Mouse (Mus musculus): ENCODE results near the gene Emid1. TPM values are rescaled to one million over a fixed set of nuclear protein-coding genes. Genes with fewer than 3 reads are reported as not detected.
"Not testable (repeated sequence)": the region's sequence is repeated elsewhere in the genome, so short reads cannot be mapped to it uniquely, and the experiment has no call there.

Emid1 gene
- polyA plus RNA-seq, 1 experiment from 2014 or later = 9.9 TPM

DNA sequence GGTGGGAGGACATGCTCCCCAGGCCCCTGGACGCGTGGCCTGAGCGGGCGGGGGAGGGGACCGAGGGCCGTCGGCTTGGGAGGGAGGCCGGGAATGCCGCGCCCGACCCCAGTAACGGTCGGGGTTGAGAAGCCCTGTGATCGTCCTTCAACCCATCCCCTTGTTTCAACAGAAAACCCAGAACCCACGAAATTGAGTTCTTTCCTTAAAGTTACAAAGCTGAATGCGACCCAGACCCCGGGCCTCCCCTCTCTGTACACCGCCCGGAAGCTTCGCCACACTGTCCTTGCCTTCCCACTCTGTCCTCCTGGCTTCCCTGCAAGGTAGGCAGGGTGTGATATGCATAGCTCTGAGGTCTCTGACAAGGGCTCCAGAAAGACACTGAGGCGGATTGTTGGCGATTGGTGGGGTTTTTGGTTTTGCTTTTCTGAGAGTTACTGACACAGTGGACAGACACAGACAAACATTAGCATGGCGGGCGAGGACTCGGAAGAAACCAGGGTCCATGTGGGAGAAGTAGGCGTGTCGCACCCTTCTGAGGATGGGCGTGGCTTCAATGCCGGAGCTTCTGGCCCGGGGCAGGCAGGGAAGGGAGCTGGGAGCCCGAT, 52.4 kb downstream of the Emid1 start:
- peak; percentile 78 for ATAC-seq (ENCODE audit: insufficient number of reproducible peaks, low FRiP score, low TSS enrichment, low read depth)
- Histone ChIP-seq H3K9me3 (ENCODE audit: control insufficient read depth, low read length) (no peaks in the 10 kb centered on the region), H3K36me3 (ENCODE audit: control insufficient read depth, insufficient read depth, low read length) (no peaks in the 10 kb centered on the region; the same call in 1 of the 2 replicates), H3K4me3 (ENCODE audit: low read depth, low read length) (peak overlapping the region; percentile 100), H3K27me3 (ENCODE audit: control insufficient read depth, insufficient read depth, low read length) (no peaks in the 10 kb centered on the region), H3K4me2 (ENCODE audit: low read depth, severe bottlenecking) (peak overlapping the region; percentile 80), H3K9ac (ENCODE audit: low read length) (peak overlapping the region; percentile 100), H3K27ac (replicated peaks; ENCODE audit: low read depth, low read length) (peak overlapping the region; percentile 93), H3K4me1 (ENCODE audit: control insufficient read depth, insufficient read depth, low read length) (peaks cover 9% of the 10 kb centered on the region)
- WGBS = 0% methylated on average over 24 of the region's 31 CpGs
- DNase-seq (ENCODE audit: low spot score) = peak; percentile 91

DNA sequence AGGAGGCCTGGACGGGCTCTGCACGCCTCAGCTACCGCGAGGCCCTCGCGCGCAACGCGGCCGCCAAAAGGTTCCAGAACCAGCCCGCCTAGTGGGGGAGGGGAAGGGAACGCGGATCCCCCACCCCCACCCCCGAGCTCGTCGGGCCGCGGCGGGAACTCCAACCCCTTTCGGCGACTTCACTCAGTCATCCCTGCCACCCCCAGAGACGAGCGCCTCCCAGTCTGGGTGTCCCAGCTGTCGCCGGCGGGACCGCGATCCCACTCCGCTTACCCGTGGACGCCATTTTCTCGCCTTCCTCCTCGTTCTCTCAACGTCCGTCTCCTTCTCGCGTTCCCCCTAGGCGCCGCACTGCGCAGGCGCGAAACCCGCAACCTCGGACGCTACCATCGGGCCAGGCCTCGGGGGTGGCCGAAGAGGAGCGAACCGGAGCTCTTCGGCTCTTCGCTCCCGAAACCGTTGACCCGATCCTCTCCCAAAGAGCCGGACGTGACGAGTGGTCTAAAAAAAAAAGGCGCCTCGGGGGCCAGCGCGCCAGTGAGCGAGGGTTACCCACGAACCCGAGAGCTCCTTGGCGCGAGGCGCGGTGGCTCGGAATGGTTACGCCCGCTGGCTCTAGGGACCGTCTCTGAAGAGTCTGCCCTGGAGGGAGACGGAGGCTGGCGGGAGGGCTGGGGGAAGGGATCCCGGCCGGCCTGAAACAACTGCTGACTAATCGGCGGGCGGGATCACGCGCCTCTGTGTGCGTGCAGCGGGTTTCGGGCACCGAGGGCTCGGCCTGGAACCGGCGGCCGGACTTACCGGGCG, 53.1 kb downstream of the Emid1 start, which contains the start of the genes Rhbdd3 and Ewsr1:
Gene Rhbdd3, plus strand, starts transcription at position 191 of the 807 bp plus-strand sequence.
Gene Ewsr1, minus strand, starts transcription at position 531 of the 807 bp plus-strand sequence.
- H3K4me3 ChIP-seq (ENCODE audit: low read depth, low read length) = peak within 1 kb of the TSS; percentile 100
- peaks cover 9% of the 10 kb centered on the region for H3K4me1 ChIP-seq (ENCODE audit: control insufficient read depth, insufficient read depth, low read length)
- H3K27ac ChIP-seq (replicated peaks; ENCODE audit: low read depth, low read length) = peak within 1 kb of the TSS; percentile 93
- H3K9me3 ChIP-seq (ENCODE audit: control insufficient read depth, low read length) = no peaks in the 10 kb centered on the region
- ATAC-seq (ENCODE audit: insufficient number of reproducible peaks, low FRiP score, low TSS enrichment, low read depth) (peak; percentile 84), DNase-seq (ENCODE audit: low spot score) (peak; percentile 99)
- H3K9ac ChIP-seq (ENCODE audit: low read length) = peak within 1 kb of the TSS; percentile 100
- peaks cover 2% of the 10 kb centered on the region; the same call in 1 of the 2 replicates for H3K36me3 ChIP-seq (ENCODE audit: control insufficient read depth, insufficient read depth, low read length)
- H3K4me2 ChIP-seq (ENCODE audit: low read depth, severe bottlenecking) = peak within 1 kb of the TSS; percentile 80
- under 1% methylated on average over 89 of the region's 92 CpGs for WGBS
- no peaks in the 10 kb centered on the region for H3K27me3 ChIP-seq (ENCODE audit: control insufficient read depth, insufficient read depth, low read length)

DNA sequence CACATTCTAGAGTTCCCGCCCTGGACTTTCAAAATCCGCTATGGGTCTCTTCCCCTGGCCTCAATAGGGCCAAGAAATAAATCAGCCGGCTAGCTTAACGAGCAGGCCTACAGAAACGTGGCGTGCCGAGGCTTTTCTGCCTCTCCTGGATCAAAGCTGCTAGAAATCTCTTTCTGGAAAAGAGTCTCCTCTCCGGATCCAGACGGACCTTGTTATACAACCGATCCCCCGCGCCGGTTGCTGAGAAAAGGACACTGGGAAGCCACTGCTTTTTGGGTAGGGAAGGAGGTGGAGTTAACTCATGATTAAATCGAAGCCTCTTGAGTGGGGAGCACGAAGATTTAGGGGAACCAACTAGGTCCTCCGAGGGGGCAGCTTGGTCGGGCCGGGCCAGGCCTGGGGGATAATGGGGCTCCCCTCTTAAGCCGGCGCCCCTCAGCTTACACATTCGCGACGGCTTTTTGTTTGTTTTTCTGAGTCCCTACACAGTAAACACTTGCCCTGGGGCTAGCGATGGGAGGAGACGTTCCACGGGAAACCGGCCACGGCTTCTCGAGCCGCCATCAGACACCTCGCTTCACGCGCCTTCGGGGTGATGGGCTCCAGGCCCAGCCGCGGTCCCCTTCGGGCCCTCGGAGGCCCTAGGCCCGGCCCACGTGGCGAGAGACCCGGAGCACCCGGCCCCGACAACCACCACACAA, 53.9 kb downstream of the Emid1 start:
- Histone ChIP-seq H3K27me3 (ENCODE audit: control insufficient read depth, insufficient read depth, low read length) (no peaks in the 10 kb centered on the region), H3K9me3 (ENCODE audit: control insufficient read depth, low read length) (no peaks in the 10 kb centered on the region), H3K27ac (replicated peaks; ENCODE audit: low read depth, low read length) (peak overlapping the region; percentile 93), H3K9ac (ENCODE audit: low read length) (peak overlapping the region; percentile 100), H3K4me1 (ENCODE audit: control insufficient read depth, insufficient read depth, low read length) (peaks cover 9% of the 10 kb centered on the region), H3K4me2 (ENCODE audit: low read depth, severe bottlenecking) (peak overlapping the region; percentile 80), H3K4me3 (ENCODE audit: low read depth, low read length) (peak overlapping the region; percentile 100), H3K36me3 (ENCODE audit: control insufficient read depth, insufficient read depth, low read length) (peaks cover 2% of the 10 kb centered on the region; the same call in 1 of the 2 replicates)
- no peak for ATAC-seq (ENCODE audit: insufficient number of reproducible peaks, low FRiP score, low TSS enrichment, low read depth)
- WGBS = under 1% methylated on average over 44 of the region's 44 CpGs
- peak; percentile 54 for DNase-seq (ENCODE audit: low spot score)

DNA sequence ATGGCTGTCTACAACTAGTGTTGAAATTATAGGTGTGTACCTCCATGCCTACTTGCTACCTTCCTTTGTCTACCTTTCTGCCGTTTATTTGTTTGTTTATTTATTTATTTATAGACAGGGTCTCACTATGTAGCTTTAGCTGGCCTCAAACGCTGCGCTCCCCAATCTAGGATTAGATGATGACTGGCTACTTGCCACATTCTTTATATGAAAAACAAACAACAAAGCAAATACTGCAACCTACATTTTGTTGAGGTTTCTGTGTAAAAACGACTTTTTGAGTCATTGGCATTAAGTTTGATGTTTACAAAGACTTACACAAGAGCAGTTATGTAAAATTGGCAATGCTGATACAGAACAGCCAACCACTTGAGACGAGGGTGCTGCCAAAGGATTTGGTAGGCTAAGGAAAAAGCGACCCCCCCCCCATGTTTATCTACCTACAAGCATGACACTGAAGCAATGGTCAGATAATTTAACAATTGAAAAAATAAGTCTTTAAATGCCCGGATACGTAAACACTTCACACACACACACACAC, 55.5 kb downstream of the Emid1 start:
- Histone ChIP-seq H3K9ac (ENCODE audit: low read length) (no peak overlapping the region), H3K27me3 (ENCODE audit: control insufficient read depth, insufficient read depth, low read length) (no peaks in the 10 kb centered on the region), H3K27ac (replicated peaks; ENCODE audit: low read depth, low read length) (no peak overlapping the region), H3K36me3 (ENCODE audit: control insufficient read depth, insufficient read depth, low read length) (peaks cover 5% of the 10 kb centered on the region; the same call in 1 of the 2 replicates), H3K4me3 (ENCODE audit: low read depth, low read length) (peak overlapping the region; percentile 100), H3K4me1 (ENCODE audit: control insufficient read depth, insufficient read depth, low read length) (peaks cover 9% of the 10 kb centered on the region), H3K9me3 (ENCODE audit: control insufficient read depth, low read length) (no peaks in the 10 kb centered on the region), H3K4me2 (ENCODE audit: low read depth, severe bottlenecking) (peak overlapping the region; percentile 80; the same call in 1 of the 2 replicates)
- DNase-seq (ENCODE audit: low spot score) (no peak), ATAC-seq (ENCODE audit: insufficient number of reproducible peaks, low FRiP score, low TSS enrichment, low read depth) (no peak)
- 80% methylated on average over 8 of the region's 8 CpGs for WGBS

DNA sequence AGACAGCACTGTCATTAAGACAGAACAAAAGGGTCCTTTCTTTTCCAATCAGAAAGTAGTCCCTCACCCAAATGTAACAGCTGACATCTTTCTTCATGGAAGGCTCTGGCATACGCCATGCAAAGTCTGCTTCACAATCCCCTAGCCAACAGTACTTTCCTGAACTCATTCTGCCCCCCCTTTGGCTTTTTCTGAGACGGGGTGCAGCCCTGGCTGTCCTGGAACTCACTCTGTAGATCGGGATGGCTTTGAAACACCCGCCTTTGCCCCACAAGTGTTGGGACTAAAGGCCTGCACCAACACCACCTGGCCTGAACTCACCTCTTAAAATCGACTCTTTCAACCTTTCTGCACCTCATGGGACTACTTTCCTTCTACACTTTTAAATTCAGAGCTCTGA, 56.2 kb downstream of the Emid1 start:
- ATAC-seq (ENCODE audit: insufficient number of reproducible peaks, low FRiP score, low TSS enrichment, low read depth) (no peak), DNase-seq (ENCODE audit: low spot score) (no peak)
- H3K27ac ChIP-seq (replicated peaks; ENCODE audit: low read depth, low read length) = no peak overlapping the region
- H3K9ac ChIP-seq (ENCODE audit: low read length) = no peak overlapping the region
- no peaks in the 10 kb centered on the region for H3K27me3 ChIP-seq (ENCODE audit: control insufficient read depth, insufficient read depth, low read length)
- H3K9me3 ChIP-seq (ENCODE audit: control insufficient read depth, low read length) = no peaks in the 10 kb centered on the region
- no peak overlapping the region for H3K4me2 ChIP-seq (ENCODE audit: low read depth, severe bottlenecking)
- peaks cover 9% of the 10 kb centered on the region for H3K4me1 ChIP-seq (ENCODE audit: control insufficient read depth, insufficient read depth, low read length)
- 83% methylated on average over 5 of the region's 5 CpGs for WGBS
- peaks cover 7% of the 10 kb centered on the region; the same call in 1 of the 2 replicates for H3K36me3 ChIP-seq (ENCODE audit: control insufficient read depth, insufficient read depth, low read length)
- 0 out of 2 replicates have a peak overlapping the region, but pooled peaks have one; percentile 3 for H3K4me3 ChIP-seq (ENCODE audit: low read depth, low read length)

DNA sequence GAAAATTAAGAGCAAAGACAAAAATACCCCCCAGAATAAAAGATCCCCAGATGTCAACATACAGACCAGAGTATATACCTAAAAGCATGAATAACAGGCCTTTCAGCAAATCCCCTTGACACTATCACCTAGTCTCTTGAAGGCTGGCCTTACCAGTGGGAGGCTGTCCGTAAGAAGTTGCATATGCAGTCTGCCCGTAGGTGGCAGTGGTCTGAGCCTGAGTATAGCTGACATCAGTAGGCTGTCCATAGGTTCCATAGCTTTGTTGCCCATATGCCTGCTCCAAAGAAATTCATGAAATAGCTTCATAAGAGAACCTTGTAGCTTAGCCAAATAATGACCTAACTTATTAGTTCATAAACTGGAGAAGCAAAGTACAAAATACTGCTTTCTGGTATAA, 60.4 kb downstream of the Emid1 start:
- WGBS = 66% methylated on average over 2 of the region's 2 CpGs
- no peaks in the 10 kb centered on the region for H3K9me3 ChIP-seq (ENCODE audit: control insufficient read depth, low read length)
- H3K36me3 ChIP-seq (ENCODE audit: control insufficient read depth, insufficient read depth, low read length) = peaks cover 16% of the 10 kb centered on the region
- no peak overlapping the region for H3K27ac ChIP-seq (replicated peaks; ENCODE audit: low read depth, low read length)
- H3K4me2 ChIP-seq (ENCODE audit: low read depth, severe bottlenecking) = no peak overlapping the region
- no peaks in the 10 kb centered on the region for H3K4me1 ChIP-seq (ENCODE audit: control insufficient read depth, insufficient read depth, low read length)
- H3K9ac ChIP-seq (ENCODE audit: low read length) = no peak overlapping the region
- no peak overlapping the region for H3K4me3 ChIP-seq (ENCODE audit: low read depth, low read length)
- ATAC-seq (ENCODE audit: insufficient number of reproducible peaks, low FRiP score, low TSS enrichment, low read depth) (no peak), DNase-seq (ENCODE audit: low spot score) (no peak)
- no peaks in the 10 kb centered on the region for H3K27me3 ChIP-seq (ENCODE audit: control insufficient read depth, insufficient read depth, low read length)

DNA sequence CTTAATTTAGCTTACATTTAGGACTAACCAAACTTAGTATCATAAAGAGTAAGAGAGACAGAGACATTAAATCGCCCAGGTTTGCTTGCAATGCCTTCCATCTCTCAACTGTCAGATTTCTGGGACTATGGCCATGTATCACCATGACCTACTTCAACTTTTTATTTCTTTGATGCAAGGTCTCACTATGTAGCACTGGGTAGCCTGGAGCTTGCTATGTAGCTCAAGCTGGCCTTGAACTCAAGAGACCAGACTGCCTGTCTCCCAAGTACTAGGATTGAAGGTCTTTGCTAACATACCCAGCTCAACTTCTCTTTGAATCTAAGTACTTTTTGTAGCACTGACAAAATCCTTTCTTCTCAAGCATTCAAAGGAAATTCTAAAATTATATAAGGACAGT, 62.9 kb downstream of the Emid1 start:
- DNase-seq (ENCODE audit: low spot score) (no peak), ATAC-seq (ENCODE audit: insufficient number of reproducible peaks, low FRiP score, low TSS enrichment, low read depth) (no peak)
- Histone ChIP-seq H3K4me2 (ENCODE audit: low read depth, severe bottlenecking) (no peak overlapping the region), H3K9ac (ENCODE audit: low read length) (no peak overlapping the region), H3K27me3 (ENCODE audit: control insufficient read depth, insufficient read depth, low read length) (no peaks in the 10 kb centered on the region), H3K36me3 (ENCODE audit: control insufficient read depth, insufficient read depth, low read length) (peaks cover 29% of the 10 kb centered on the region), H3K4me1 (ENCODE audit: control insufficient read depth, insufficient read depth, low read length) (no peaks in the 10 kb centered on the region), H3K4me3 (ENCODE audit: low read depth, low read length) (no peak overlapping the region), H3K27ac (replicated peaks; ENCODE audit: low read depth, low read length) (no peak overlapping the region), H3K9me3 (ENCODE audit: control insufficient read depth, low read length) (no peaks in the 10 kb centered on the region)
- 97% methylated on average over 1 of the region's 1 CpGs for WGBS

DNA sequence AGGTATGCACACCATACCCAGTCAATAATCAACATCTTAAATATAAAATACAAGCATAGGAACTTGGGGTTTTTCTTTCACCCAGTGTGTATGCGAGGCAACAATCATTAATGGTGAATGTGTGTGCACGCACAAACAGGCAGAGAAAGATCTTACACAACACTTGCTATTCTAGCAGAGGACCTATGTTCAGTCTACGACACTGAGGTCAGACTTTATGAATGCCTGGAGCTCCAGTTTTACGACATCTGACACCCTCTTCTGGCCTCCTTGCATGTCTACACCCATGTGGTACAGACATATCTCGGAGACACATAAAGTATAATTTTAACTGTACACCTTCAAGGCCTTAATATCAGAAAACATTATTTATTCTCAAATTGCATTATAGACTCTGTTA, 75.2 kb downstream of the Emid1 start:
- H3K27ac ChIP-seq (replicated peaks; ENCODE audit: low read depth, low read length); H3K4me3 ChIP-seq (ENCODE audit: low read depth, low read length); DNase-seq (ENCODE audit: low spot score); H3K9me3 ChIP-seq (ENCODE audit: control insufficient read depth, low read length); H3K27me3 ChIP-seq (ENCODE audit: control insufficient read depth, insufficient read depth, low read length); H3K4me1 ChIP-seq (ENCODE audit: control insufficient read depth, insufficient read depth, low read length); H3K4me2 ChIP-seq (ENCODE audit: low read depth, severe bottlenecking); H3K9ac ChIP-seq (ENCODE audit: low read length); ATAC-seq (ENCODE audit: insufficient number of reproducible peaks, low FRiP score, low TSS enrichment, low read depth): not testable (repeated sequence)
- H3K36me3 ChIP-seq (ENCODE audit: control insufficient read depth, insufficient read depth, low read length) = peaks cover 38% of the 10 kb centered on the region; the same call in 1 of the 2 replicates
- WGBS = 91% methylated on average over 4 of the region's 5 CpGs
